Mouse (Mus musculus) brain, embryonic 14.5 days (tissue): ENCODE measurements around the gene Gm21987.

Source experiments
- CTCF ChIP-seq: fragments of 200-500 bp; IDR thresholded peaks from 2 replicates; pipeline ENCODE4 v1.5.1; 2012; ENCODE audit warnings: inconsistent platforms, mild to moderate bottlenecking, moderate library complexity, borderline replicate concordance; ENCODE audit not compliant: insufficient read depth, insufficient read length; ENCODE audit errors: extremely low read depth
- POLR2A ChIP-seq: fragments of 200-500 bp; IDR thresholded peaks from 2 replicates; pipeline ENCODE4 v1.6.1; 2012; ENCODE audit warnings: mild to moderate bottlenecking, inconsistent platforms, borderline replicate concordance; ENCODE audit not compliant: poor library complexity, insufficient read depth, insufficient read length, severe bottlenecking; ENCODE audit errors: extremely low read depth

- no peak for TF ChIP-seq CTCF
- no peak for TF ChIP-seq POLR2A
Measured at GRCm38 (mm10) chr16:38341396-38342324, 5.2 kb upstream of the Gm21987 start, which contains the start of gene Maats1.
